Mouse (Mus musculus) ES-E14 (cell line): Measurements from ENCODE around the gene Polr2c. TPM values are rescaled to one million over a fixed set of nuclear protein-coding genes. Genes with fewer than 3 reads are reported as not detected.
A peak's percentile ranks its signal among the peaks of the same experiment; 100 is the strongest.

Experiments used
- DNase-seq: peaks from one replicate; pipeline ENCODE4 v3.0.0-alpha.2; 2013; ENCODE audit warnings: low read depth, low spot score
- H3K27ac ChIP-seq: 2 replicates; pipeline ENCODE4 v1.5.1; 2012; ENCODE audit warnings: low read depth, mild to moderate bottlenecking, low read length, moderate library complexity, mixed read lengths; ENCODE audit not compliant: poor library complexity, insufficient read depth, severe bottlenecking
- H3K36me3 ChIP-seq: 2 replicates; pipeline ENCODE4 v1.6.1; 2012; ENCODE audit warnings: mild to moderate bottlenecking, low read length, moderate library complexity, mixed read lengths; ENCODE audit not compliant: control insufficient read depth, poor library complexity, insufficient read depth, severe bottlenecking
- H3K4me1 ChIP-seq, 2 experiments: fragments of 150-350 bp in 1 of 2; sonication (generic) in 1 of 2; 2 replicates each; pipeline ENCODE4 v1.6.1; 2012; ENCODE audit warnings: low read length in 2 of 2, mild to moderate bottlenecking in 1 of 2, mixed read lengths in 1 of 2; ENCODE audit not compliant: control insufficient read depth in 2 of 2, insufficient read depth in 2 of 2, poor library complexity in 1 of 2
- H3K4me3 ChIP-seq, 2 experiments: fragments of 150-350 bp in 1 of 2; sonication (generic) in 1 of 2; 2 replicates each; pipeline ENCODE4 v1.5.1; 2012; ENCODE audit warnings: low read length in 2 of 2, low read depth in 1 of 2, mild to moderate bottlenecking in 1 of 2, mixed read lengths in 1 of 2; ENCODE audit not compliant: insufficient read depth in 1 of 2, poor library complexity in 1 of 2, severe bottlenecking in 1 of 2
- H3K9ac ChIP-seq: 2 replicates; pipeline ENCODE4 v1.6.1; 2012; ENCODE audit warnings: low read depth, mild to moderate bottlenecking, low read length, mixed read lengths; ENCODE audit not compliant: poor library complexity, insufficient read depth, severe bottlenecking
- H3K9me3 ChIP-seq: fragments of 150-350 bp; sonication (generic); 2 replicates; pipeline ENCODE4 v1.6.1; 2012; ENCODE audit warnings: low read depth, mild to moderate bottlenecking, low read length; ENCODE audit not compliant: control insufficient read depth, insufficient read depth
- CHD2 ChIP-seq: IDR thresholded peaks from 2 replicates; pipeline ENCODE4 v1.6.1; 2014; ENCODE audit warnings: mild to moderate bottlenecking, low read depth, low read length, inconsistent platforms
- HCFC1 ChIP-seq: IDR thresholded peaks from 2 replicates; pipeline ENCODE4 v1.6.1; 2012; ENCODE audit warnings: low read length, inconsistent platforms, borderline replicate concordance; ENCODE audit not compliant: insufficient read depth
- MAFK ChIP-seq: IDR thresholded peaks from 2 replicates; pipeline ENCODE4 v1.6.1; 2014; ENCODE audit warnings: mild to moderate bottlenecking, low read depth, low read length, inconsistent platforms; ENCODE audit not compliant: insufficient read depth
- ZC3H11A ChIP-seq: IDR thresholded peaks from 2 replicates; pipeline ENCODE4 v1.6.1; 2012; ENCODE audit warnings: low read depth, mild to moderate bottlenecking, inconsistent platforms, low read length, borderline replicate concordance
- ZNF384 ChIP-seq: IDR thresholded peaks from 2 replicates; pipeline ENCODE4 v1.6.1; 2012; ENCODE audit warnings: low read depth, low read length, inconsistent platforms
- in situ Hi-C, 2 experiments: fragments of 600-800 bp; cut with MboI; formaldehyde crosslinking; loops; one replicate each; pipeline ENCODE4 v1.15.1; 2025; ENCODE audit warnings: low sequenced_read_pairs in 2 of 2, inconsistent platforms in 1 of 2; ENCODE audit not compliant: unreplicated experiment in 2 of 2
- total RNA-seq: library from RNA; depleted of rRNA; stranded (reverse); fragments of 300-350 nt; gene quantifications from 2 replicates; pipeline ENCODE4 v1.2.3, GENCODE M21; 2012

Polr2c gene
- total RNA-seq, 1 experiment: 119 TPM

DNA sequence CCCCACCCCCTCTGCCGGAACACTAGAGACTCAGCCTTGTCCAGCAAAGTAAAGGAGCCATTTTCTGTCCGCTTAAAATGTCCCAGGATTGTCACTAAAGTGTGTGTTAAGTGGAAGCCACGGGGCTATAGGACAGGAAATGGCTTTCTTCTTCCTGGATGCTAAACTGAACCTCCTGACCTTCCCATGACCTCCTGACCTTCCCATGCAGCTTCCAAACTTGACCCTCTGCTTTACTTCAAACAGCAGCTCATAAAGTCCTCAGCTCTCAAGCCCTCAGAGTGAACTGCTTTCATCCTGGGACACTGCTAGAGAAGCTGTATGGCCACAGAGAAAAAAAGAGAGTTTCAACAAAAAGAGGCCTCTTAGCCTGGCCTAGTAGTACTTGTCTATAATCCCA is 19.6 kb downstream of the Polr2c start:
- in situ Hi-C loops: no loop called here
- Histone ChIP-seq H3K9ac (no peak overlapping the region; the same call in 1 of the 2 replicates), H3K27ac (no peak overlapping the region), H3K9me3 (no peaks in the 10 kb centered on the region), H3K4me3 (no peak overlapping the region), H3K36me3 (no peaks in the 10 kb centered on the region), H3K4me1 (peaks cover 5 to 12% of the 10 kb centered on the region in 2 experiments; a peak in 2 of 4 replicates)
- no peak for DNase-seq
- TF ChIP-seq MAFK (no peak), ZC3H11A (no peak), HCFC1 (no peak), CHD2 (no peak), ZNF384 (no peak)

DNA sequence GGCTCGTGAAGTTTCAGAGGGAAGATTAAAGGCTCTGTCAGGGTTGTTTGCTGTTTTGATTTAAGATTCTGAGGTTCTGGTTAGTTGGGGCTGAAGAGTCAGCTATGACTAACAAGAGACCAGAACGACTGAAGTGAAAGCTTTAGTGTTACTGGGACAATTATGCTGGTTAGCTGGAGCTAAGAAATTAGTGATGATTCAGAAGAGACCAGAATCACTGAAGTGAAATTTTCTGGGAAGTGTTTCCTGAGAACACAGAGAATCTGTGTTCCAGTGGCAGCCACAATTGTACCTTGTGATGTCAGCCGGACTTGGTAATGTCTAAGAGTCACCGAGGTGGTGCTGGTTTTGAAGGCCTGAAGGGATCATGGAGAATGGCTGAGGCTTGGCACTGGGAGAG is 23.5 kb downstream of the Polr2c start:
- H3K36me3 ChIP-seq: no peaks in the 10 kb centered on the region
- no peak overlapping the region for H3K27ac ChIP-seq
- peaks cover 0 to 4% of the 10 kb centered on the region in 2 experiments; a peak in 1 of 4 replicates for H3K4me1 ChIP-seq
- in situ Hi-C loops: no loop called here
- no peak overlapping the region for H3K9ac ChIP-seq
- H3K9me3 ChIP-seq: no peaks in the 10 kb centered on the region
- TF ChIP-seq ZC3H11A (no peak), ZNF384 (no peak), CHD2 (no peak), MAFK (no peak), HCFC1 (no peak)
- no peak for DNase-seq
- H3K4me3 ChIP-seq: no peak overlapping the region

DNA sequence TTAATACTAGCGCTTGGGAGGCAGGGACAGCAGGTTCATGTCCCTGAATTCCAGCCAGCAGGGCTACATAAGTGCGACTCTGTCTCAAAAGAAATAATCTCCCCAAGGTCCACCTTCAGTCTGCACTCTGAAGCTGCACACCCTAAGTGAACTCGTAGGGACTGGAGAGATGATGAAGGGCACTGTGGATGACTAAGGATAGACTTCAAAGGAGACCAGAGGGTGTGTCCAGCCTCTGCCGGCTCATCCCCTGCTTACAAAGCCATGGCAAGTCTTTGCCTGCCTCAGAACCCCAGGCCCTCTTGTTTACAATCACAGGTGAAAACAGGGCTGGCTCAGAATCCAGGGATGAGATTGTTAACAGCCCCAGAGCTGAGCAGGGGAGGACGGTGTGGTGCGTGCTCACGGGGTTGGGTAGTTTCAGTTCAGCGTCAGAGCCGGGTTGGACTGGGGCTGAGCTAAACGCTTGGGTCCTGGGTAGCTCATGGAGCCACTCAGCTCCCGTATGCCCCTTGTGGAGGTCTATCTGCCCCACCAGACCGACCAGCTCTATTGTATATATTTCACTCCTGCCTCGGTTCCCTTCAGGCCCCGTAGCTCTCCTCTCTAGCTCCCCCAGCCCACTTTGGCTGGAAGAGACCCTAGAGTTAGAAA is 31.3 kb downstream of the Polr2c start:
- Histone ChIP-seq H3K27ac (no peak overlapping the region), H3K36me3 (no peaks in the 10 kb centered on the region), H3K9me3 (no peaks in the 10 kb centered on the region), H3K4me1 (no peaks in the 10 kb centered on the region), H3K9ac (no peak overlapping the region), H3K4me3 (no peak overlapping the region)
- in situ Hi-C loops: no loop called here
- DNase-seq: no peak
- TF ChIP-seq CHD2: no peak
- TF ChIP-seq HCFC1: no peak
- TF ChIP-seq ZNF384: no peak
- no peak for TF ChIP-seq MAFK
- TF ChIP-seq ZC3H11A: no peak

DNA sequence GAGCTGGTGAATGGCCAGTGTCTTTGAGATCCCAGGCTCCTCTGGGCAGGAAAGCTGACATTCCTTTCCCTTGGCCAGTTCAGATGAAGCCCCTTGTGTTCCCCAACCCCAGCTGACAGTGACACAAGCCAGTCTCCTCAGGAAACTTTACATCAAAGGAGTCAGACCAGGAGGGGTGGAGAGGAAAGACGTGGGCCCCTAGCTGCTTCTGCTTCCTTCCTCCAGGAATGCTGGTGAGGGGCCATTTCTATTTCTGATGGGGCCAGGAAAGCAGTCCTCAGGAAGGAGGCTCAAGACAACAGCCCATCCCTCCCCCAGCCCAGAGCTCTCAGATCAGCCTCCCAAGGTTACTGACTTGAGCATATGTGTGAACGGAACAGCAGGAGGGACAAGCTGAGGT is 35.7 kb downstream of the Polr2c start:
- Histone ChIP-seq H3K9me3 (no peaks in the 10 kb centered on the region), H3K27ac (no peak overlapping the region), H3K36me3 (no peaks in the 10 kb centered on the region), H3K9ac (no peak overlapping the region), H3K4me3 (no peak overlapping the region), H3K4me1 (peaks cover 0 to 4% of the 10 kb centered on the region in 2 experiments; a peak in 1 of 4 replicates)
- DNase-seq: no peak
- in situ Hi-C loops: no loop called here
- TF ChIP-seq MAFK (no peak), CHD2 (no peak), ZNF384 (no peak), HCFC1 (no peak), ZC3H11A (no peak)

DNA sequence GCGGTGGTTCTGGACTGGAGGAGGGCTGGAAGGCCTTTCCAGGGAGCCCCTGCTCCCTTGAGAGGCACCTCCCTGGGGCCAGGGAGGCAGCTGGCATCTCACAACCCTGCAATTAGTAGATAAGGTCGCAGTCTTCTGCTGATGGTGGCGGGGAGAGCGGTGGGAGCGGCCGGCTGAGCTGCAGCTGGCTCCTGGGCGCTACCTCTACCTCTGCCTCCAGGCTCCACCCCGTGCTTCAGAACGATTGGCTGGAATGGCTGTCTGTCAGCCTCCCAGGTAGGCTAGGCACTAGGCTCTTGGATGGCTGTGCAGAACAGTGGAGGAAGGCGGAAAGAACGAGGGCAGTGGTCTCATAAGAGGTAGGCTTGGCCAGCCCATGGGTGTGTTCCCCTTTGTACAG is 42.0 kb downstream of the Polr2c start:
- DNase-seq: peak; percentile 69
- H3K4me1 ChIP-seq: peaks cover 6 to 26% of the 10 kb centered on the region in 2 experiments; a peak in 3 of 4 replicates
- peak overlapping the region; percentile 54 to 74 for H3K4me3 ChIP-seq
- TF ChIP-seq MAFK: no peak
- TF ChIP-seq HCFC1: no peak
- TF ChIP-seq ZNF384: no peak
- no peak for TF ChIP-seq ZC3H11A
- H3K27ac ChIP-seq: no peak overlapping the region
- in situ Hi-C loops: no loop called here
- H3K9me3 ChIP-seq: no peaks in the 10 kb centered on the region
- peaks cover 2% of the 10 kb centered on the region; the same call in 1 of the 2 replicates for H3K36me3 ChIP-seq
- H3K9ac ChIP-seq: peak overlapping the region; percentile 42; the same call in 1 of the 2 replicates
